Mouse (Mus musculus): ENCODE measurements around the gene Gm813. TPM values are rescaled to one million over a fixed set of nuclear protein-coding genes. Genes with fewer than 3 reads are reported as not detected.
"Not testable (repeated sequence)": the region's sequence is repeated elsewhere in the genome, so short reads cannot be mapped to it uniquely, and the experiment has no call there.

Gene Gm813
- polyA plus RNA-seq (2012; ENCODE audit: insufficient read depth, insufficient read length, low replicate concordance, missing spikeins), result not detected in 2 replicates

DNA sequence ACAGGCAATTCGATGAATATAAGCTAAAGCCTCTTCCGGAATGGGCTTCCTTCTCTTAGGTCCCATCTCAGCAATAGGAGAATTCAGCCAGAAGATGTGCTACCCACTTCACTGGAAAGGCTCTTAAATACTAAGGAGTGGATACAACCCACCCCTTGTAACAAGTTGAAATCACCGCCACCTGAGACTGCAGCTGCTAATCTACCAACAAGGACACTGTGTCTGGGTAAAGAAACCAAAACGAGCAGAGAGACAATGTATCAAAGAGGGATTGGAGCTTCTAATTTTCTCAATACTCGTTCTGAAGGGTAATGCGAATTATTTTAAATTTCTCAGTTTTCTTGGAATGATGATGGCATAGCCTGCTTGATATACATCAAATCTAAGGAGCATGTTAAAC, at the start of gene Gm813:
Gene Gm813, minus strand, starts transcription at position 101 of the 400 bp plus-strand sequence.
- 90% methylated on average over 6 of the region's 6 CpGs for WGBS

GRCm38 (mm10) chr16:58665137-58665536, 48.4 kb upstream of the Gm813 start:
- not testable (repeated sequence) for H3K27ac ChIP-seq (ENCODE audit: insufficient read depth, low read depth, low read length); H3K4me3 ChIP-seq (ENCODE audit: insufficient read depth, low read depth, low read length)

More for the DNA sequence above, at the start of gene Gm813:
- Histone ChIP-seq H3K4me1 (ENCODE audit: control insufficient read depth, insufficient read depth, low read length) (no peaks in the 10 kb centered on the region), H3K4me3 (ENCODE audit: insufficient read depth, low read depth, low read length) (no peak within 1 kb of the TSS), H3K27ac (ENCODE audit: insufficient read depth, low read depth, low read length) (no peak within 1 kb of the TSS)
- no peak for TF ChIP-seq POLR2A (IDR thresholded peaks at IDR 0.05; ENCODE audit: insufficient read depth, low read depth, low read length)
- TF ChIP-seq CTCF (IDR thresholded peaks at IDR 0.05; ENCODE audit: insufficient read depth, low read depth, low read length), result no peak

DNA sequence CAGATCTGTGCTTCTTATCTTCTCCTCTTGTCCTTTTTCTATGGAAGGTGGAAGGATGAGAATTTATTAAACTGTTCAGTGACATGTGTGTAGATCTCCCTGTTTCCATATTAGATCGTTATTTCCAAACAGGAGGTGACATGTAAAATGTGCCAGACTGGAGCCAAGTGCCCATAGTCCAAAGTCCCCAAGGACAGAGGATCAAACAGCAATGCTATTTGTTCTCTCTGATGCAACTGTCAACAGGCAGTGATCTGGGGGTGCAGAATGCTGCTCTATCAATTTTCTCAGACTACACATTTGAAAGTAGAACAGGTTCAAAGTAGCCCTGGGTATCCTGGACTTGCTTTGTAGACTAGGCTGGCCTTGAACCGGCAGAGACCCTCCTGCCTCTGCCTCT, 47.0 kb upstream of the Gm813 start:
- WGBS, result 86% methylated on average over 2 of the region's 2 CpGs
- no peak overlapping the region for H3K27ac ChIP-seq (ENCODE audit: insufficient read depth, low read depth, low read length)
- no peaks in the 10 kb centered on the region for H3K4me1 ChIP-seq (ENCODE audit: control insufficient read depth, insufficient read depth, low read length)
- TF ChIP-seq CTCF (IDR thresholded peaks at IDR 0.05; ENCODE audit: insufficient read depth, low read depth, low read length) (no peak), POLR2A (IDR thresholded peaks at IDR 0.05; ENCODE audit: insufficient read depth, low read depth, low read length) (no peak)
- H3K4me3 ChIP-seq (ENCODE audit: insufficient read depth, low read depth, low read length), result no peak overlapping the region

More at GRCm38 (mm10) chr16:58665137-58665536, 48.4 kb upstream of the Gm813 start:
- not testable (repeated sequence) for H3K4me1 ChIP-seq (ENCODE audit: control insufficient read depth, insufficient read depth, low read length)

DNA sequence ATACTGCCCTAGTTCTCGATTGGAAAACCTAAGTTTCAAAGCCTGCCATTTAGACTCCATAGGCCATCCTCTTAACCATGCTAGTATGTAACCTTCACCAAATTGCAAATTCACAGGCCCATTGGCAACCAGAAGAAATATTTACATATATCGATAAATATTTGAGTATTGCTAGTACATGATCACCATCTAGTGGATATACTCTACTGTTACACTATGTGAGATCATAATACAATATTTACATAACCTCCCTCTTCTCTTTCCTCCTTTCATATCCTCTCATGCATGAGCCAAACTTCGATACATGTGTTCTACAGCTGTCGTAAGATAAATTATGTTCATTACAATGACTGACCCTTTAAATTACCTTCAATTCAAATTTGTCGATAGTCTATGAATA, 46.2 kb upstream of the Gm813 start:
- H3K4me3 ChIP-seq (ENCODE audit: insufficient read depth, low read depth, low read length), result no peak overlapping the region
- no peak overlapping the region for H3K27ac ChIP-seq (ENCODE audit: insufficient read depth, low read depth, low read length)
- 68% methylated on average over 5 of the region's 5 CpGs for WGBS
- no peaks in the 10 kb centered on the region for H3K4me1 ChIP-seq (ENCODE audit: control insufficient read depth, insufficient read depth, low read length)
- TF ChIP-seq POLR2A (IDR thresholded peaks at IDR 0.05; ENCODE audit: insufficient read depth, low read depth, low read length), result no peak
- TF ChIP-seq CTCF (IDR thresholded peaks at IDR 0.05; ENCODE audit: insufficient read depth, low read depth, low read length), result no peak

DNA sequence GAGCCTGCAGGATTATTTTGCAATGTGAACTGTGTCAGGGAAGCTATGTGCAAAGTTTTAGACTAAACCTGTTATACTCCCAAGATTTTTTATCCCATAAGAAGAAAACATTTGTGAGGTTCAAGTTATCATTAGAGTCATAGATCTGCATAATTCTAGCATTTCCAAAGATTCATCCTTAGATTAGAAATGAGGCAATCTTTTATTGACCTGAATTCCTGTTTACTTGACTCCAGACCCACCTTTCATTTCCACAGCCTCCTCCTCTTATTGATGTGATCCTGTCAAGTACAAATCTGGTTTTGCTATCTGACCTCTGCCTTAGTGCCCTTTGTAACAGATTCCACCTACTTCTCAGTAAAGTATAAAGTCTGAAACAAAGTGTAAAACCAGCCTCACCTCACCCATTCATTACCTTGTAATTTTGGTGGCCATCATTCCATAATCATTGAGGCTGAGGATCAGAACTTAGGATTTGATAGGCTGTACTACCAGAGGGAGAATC, 45.6 kb upstream of the Gm813 start:
- Histone ChIP-seq H3K27ac (ENCODE audit: insufficient read depth, low read depth, low read length) (no peak overlapping the region), H3K4me3 (ENCODE audit: insufficient read depth, low read depth, low read length) (no peak overlapping the region), H3K4me1 (ENCODE audit: control insufficient read depth, insufficient read depth, low read length) (no peaks in the 10 kb centered on the region)
- TF ChIP-seq POLR2A (IDR thresholded peaks at IDR 0.05; ENCODE audit: insufficient read depth, low read depth, low read length) (no peak), CTCF (IDR thresholded peaks at IDR 0.05; ENCODE audit: insufficient read depth, low read depth, low read length) (no peak)

GRCm38 (mm10) chr16:58661826-58662225, 45.0 kb upstream of the Gm813 start:
- H3K27ac ChIP-seq (ENCODE audit: insufficient read depth, low read depth, low read length), result no peak overlapping the region
- no peak for TF ChIP-seq POLR2A (IDR thresholded peaks at IDR 0.05; ENCODE audit: insufficient read depth, low read depth, low read length)
- TF ChIP-seq CTCF (IDR thresholded peaks at IDR 0.05; ENCODE audit: insufficient read depth, low read depth, low read length), result no peak
- no peaks in the 10 kb centered on the region for H3K4me1 ChIP-seq (ENCODE audit: control insufficient read depth, insufficient read depth, low read length)
- H3K4me3 ChIP-seq (ENCODE audit: insufficient read depth, low read depth, low read length), result no peak overlapping the region
- WGBS, result 82% methylated on average over 5 of the region's 5 CpGs

DNA sequence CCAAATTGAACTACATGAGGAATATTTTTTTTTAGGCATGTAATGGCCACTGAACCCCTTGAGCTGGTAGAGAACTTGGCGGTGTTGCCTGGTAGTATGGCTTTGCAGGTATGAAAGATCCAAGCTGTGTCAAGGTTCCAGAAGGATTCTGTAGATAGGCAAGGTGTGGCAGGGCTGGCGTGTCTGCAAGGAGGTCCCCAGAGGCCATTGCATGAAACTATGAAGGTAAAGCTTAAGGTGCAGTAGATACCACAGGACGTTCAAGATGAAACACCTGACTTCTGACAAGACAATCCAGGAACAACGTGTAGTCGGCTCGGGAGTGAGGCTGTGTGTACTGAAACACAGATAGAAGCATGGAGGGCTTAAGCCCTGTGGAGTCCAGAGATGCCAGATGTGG, 41.9 kb upstream of the Gm813 start:
- WGBS, result 95% methylated on average over 6 of the region's 6 CpGs
- Histone ChIP-seq H3K4me1 (ENCODE audit: control insufficient read depth, insufficient read depth, low read length) (no peaks in the 10 kb centered on the region), H3K27ac (ENCODE audit: insufficient read depth, low read depth, low read length) (no peak overlapping the region), H3K4me3 (ENCODE audit: insufficient read depth, low read depth, low read length) (no peak overlapping the region)
- TF ChIP-seq CTCF (IDR thresholded peaks at IDR 0.05; ENCODE audit: insufficient read depth, low read depth, low read length), result no peak
- no peak for TF ChIP-seq POLR2A (IDR thresholded peaks at IDR 0.05; ENCODE audit: insufficient read depth, low read depth, low read length)

GRCm38 (mm10) chr16:58656526-58656925, 39.7 kb upstream of the Gm813 start:
- H3K4me3 ChIP-seq (ENCODE audit: insufficient read depth, low read depth, low read length), result no peak overlapping the region
- no peak overlapping the region for H3K27ac ChIP-seq (ENCODE audit: insufficient read depth, low read depth, low read length)
- 93% methylated on average over 4 of the region's 4 CpGs for WGBS
- H3K4me1 ChIP-seq (ENCODE audit: control insufficient read depth, insufficient read depth, low read length), result no peaks in the 10 kb centered on the region
- no peak for TF ChIP-seq CTCF (IDR thresholded peaks at IDR 0.05; ENCODE audit: insufficient read depth, low read depth, low read length)
- TF ChIP-seq POLR2A (IDR thresholded peaks at IDR 0.05; ENCODE audit: insufficient read depth, low read depth, low read length), result no peak

- H3K27ac ChIP-seq (ENCODE audit: insufficient read depth, low read depth, low read length), result no peak overlapping the region
- TF ChIP-seq POLR2A (IDR thresholded peaks at IDR 0.05; ENCODE audit: insufficient read depth, low read depth, low read length), result no peak
- no peak for TF ChIP-seq CTCF (IDR thresholded peaks at IDR 0.05; ENCODE audit: insufficient read depth, low read depth, low read length)
- H3K4me3 ChIP-seq (ENCODE audit: insufficient read depth, low read depth, low read length), result no peak overlapping the region
- H3K4me1 ChIP-seq (ENCODE audit: control insufficient read depth, insufficient read depth, low read length), result no peaks in the 10 kb centered on the region
These were observed 39.0 kb upstream of the Gm813 start for GRCm38 (mm10) chr16:58655751-58656150.

GRCm38 (mm10) chr16:58649979-58650378, 33.2 kb upstream of the Gm813 start:
- H3K27ac ChIP-seq (ENCODE audit: insufficient read depth, low read depth, low read length), result no peak overlapping the region
- H3K4me3 ChIP-seq (ENCODE audit: insufficient read depth, low read depth, low read length), result no peak overlapping the region
- TF ChIP-seq CTCF (IDR thresholded peaks at IDR 0.05; ENCODE audit: insufficient read depth, low read depth, low read length) (no peak), POLR2A (IDR thresholded peaks at IDR 0.05; ENCODE audit: insufficient read depth, low read depth, low read length) (no peak)
- no peaks in the 10 kb centered on the region for H3K4me1 ChIP-seq (ENCODE audit: control insufficient read depth, insufficient read depth, low read length)
- WGBS, result 93% methylated on average over 10 of the region's 10 CpGs
